Mouse (Mus musculus): ENCODE measurements around the gene Tctex1d4. TPM values are rescaled to one million over a fixed set of nuclear protein-coding genes. Genes with fewer than 3 reads are reported as not detected.

Gene Tctex1d4
- polyA plus RNA-seq (2017; shearing (Covaris generic)), result 2.5 TPM

DNA sequence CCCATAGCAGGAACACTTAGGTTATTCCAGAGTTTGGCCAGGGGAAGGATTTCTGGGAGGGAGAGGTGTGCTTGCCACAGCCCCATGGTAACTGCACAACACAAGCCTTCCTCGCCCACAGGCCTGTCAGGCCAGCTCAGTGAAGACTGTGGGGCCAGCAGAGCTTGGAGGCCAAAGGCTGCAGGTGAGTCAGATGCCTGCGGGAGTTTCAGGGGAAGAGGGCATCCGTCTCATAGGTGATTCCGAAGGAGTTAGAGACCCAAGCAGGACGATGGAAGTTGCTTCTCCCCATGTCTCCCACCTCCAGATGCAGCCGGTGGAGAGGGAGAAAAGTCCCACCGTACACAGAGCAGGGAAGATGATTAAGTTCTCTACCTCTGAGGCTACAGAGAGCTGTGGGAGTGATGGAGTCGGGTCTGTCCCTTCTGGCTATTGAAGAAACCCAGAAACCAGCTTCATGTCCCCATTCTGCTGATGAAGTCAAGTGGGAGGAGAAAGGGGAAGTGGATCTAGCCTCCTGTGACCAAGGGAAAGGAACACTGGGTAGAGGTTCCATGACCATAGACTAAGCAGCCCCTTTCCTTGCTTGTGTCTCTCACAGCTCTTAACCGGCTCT is at the start of gene Tctex1d4:
Gene Tctex1d4, plus strand, starts transcription at position 120 of the 616 bp plus-strand sequence.

DNA sequence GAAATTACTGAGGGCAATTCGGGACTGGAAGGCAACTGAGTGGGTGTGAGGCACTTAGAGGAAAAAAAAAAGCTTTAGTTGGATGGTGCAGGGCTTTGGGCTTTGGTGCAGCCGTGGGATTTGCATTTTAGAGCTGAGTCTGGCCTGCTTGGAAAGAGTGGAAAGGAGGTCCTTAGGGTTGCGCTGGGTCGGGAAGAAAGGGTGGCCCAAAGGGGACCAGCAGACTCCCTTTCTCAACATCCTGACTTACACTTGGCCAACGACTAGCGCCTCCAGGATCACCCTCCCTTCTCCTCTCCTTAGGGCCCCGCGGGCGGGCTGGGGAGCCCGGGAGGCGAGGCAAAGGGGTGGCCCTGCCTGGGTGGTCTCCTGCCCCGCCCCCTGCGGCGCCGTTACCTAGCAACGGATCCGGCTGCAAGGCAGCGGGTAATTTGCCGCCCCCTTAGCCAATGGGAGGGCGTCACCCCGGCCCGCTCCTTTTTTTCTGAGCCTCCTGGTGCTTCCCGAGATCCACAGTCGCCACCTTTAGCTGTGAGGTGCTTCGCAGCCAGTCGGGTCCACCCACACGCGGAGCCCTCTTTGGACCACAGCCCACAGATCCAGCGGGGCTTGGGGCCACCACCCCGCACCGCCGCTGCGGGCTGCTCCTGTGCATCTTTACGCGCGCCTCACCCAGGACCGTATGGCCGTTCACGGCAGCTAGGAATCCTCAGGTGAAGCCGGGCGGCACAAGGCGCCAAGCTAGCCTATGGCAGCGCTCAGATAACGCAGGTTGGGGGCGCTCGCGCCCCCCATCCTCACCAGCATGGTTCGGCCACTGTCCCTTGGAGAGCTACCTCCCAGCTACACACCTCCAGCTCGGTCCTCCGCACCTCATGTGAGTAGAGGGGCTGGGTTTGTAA is 30.8 kb upstream of the Tctex1d4 start, which contains the start of gene Ptch2:
Gene Ptch2, plus strand, starts transcription at position 525 of the 902 bp plus-strand sequence.

DNA sequence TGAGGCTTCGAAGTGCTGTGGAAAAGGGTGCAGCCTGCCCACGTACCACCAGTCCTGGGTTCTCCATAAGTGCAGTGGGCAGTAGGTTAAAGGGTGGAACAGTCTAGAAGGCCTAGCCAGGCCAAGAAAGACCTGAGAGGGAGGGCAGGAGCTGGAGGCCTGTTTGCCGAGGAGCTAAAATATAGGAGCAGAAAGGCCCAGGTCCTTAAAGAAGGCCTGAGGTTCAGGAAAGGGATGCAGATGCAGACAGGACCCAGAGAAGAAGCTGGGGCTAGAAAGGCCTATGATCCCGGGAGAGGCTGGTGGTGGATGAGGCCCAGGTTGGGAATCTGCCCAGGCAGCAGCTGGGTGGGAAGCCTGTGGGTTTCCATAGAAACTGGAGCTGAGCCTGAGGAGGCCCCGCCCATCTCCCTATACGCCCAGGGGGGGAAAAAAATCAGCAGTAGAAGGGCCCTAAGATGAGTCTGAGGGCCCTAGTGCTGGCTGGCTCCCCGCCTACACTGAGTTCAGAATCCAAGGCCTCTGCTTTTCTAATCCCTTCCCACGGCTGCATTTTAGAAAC is 1.2 kb upstream of the Tctex1d4 start, which contains the start of gene Btbd19:
Gene Btbd19, minus strand, starts transcription at position 378 of the 562 bp plus-strand sequence.

DNA sequence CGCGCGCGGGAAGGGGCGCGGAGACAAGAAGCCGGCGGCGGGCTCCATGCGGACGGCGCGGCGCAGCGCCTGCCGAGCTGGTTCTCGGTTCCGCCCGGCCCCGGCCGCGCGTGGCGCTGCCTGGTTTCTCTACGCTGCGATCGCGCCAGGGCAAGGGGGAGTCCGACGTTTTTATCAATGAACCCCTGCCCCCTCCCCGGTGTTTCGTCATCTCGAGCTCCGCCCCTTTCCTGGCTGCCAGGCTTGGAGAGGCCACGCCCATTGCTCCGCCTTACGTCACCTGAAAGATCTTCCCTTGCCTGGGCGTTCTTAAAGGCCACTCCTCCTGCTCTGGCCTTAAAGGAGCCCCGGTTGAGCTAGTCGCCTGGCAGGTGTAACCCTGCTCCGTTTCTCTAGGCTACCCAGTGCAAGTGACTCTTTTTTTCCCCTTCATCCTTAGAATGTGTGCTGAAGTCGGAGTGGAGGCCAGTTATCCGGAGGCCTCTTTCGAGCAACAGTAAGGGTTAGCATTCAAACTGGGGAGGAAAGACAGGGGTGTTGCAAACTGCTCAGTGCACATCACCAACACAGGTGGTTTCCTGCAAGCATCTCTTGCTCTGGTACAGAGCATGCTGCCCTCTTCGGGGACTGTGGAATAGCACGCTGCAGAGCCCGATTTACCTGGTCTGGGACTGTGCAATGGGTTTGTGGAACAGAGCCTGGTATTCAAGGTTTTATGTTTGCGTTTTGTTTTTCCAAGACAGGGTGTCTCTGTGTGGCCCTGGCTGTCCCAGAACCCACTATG is 7.4 kb downstream of the Tctex1d4 start, which contains the start of gene Plk3:
Gene Plk3, minus strand, starts transcription at position 147 of the 784 bp plus-strand sequence.

DNA sequence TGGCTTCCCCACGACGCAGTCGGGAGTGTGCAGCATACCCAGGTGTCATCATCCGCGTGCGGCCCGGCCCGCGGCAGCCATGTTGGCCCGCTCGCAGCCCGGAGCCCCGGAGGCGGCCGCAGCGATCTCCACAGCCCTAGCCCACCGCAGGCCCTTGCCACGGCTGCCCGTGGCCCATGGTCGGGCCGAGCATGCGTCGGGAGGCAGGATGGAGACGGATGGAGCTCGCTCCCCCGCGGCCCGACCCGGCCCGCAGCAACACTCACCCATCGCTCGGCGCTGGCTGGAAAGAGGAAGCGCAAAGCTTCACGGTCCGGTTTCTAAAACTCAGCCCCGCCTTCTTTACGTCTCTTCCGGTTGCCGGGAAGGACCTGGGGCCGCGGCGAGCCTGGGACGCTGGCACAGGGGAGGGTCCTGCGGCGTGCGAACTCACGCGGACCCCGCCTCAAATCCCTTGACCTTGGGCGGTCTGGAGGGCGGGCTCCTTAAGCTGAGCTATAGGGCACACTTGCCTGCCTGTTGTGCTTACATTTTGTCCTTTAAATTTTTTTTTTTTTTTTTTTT is 29.3 kb downstream of the Tctex1d4 start, which contains the start of gene Rps8:
Gene Rps8, minus strand, starts transcription at position 452 of the 564 bp plus-strand sequence.

Other genes starting within 250 kb of the Tctex1d4 start
- gene Zswim5, start 249.4 kb upstream of the Tctex1d4 start, polyA plus RNA-seq (2017; shearing (Covaris generic)), result 0.04 TPM
- 100.0 TPM for gene Urod, start 132.4 kb upstream of the Tctex1d4 start, polyA plus RNA-seq (2017; shearing (Covaris generic))
- 34.9 TPM for gene Hectd3, start 131.5 kb upstream of the Tctex1d4 start, polyA plus RNA-seq (2017; shearing (Covaris generic))
- gene Eif2b3, start 107.4 kb upstream of the Tctex1d4 start, polyA plus RNA-seq (2017; shearing (Covaris generic)), result 32.6 TPM
- not detected for gene Ptch2, start 30.7 kb upstream of the Tctex1d4 start, polyA plus RNA-seq (2017; shearing (Covaris generic))
- gene Btbd19, start 1.1 kb upstream of the Tctex1d4 start, polyA plus RNA-seq (2017; shearing (Covaris generic)), result 41.1 TPM
- 40.8 TPM for gene Plk3, start 7.2 kb downstream of the Tctex1d4 start, polyA plus RNA-seq (2017; shearing (Covaris generic))
- 482 TPM for gene Rps8, start 29.4 kb downstream of the Tctex1d4 start, polyA plus RNA-seq (2017; shearing (Covaris generic))
- gene Kif2c, start 55.8 kb downstream of the Tctex1d4 start, polyA plus RNA-seq (2017; shearing (Covaris generic)), result 1.2 TPM
- 0.59 TPM for gene Tmem53, start 125.2 kb downstream of the Tctex1d4 start, polyA plus RNA-seq (2017; shearing (Covaris generic))
- gene Armh1, start 125.3 kb downstream of the Tctex1d4 start, polyA plus RNA-seq (2017; shearing (Covaris generic)), result not detected